Mouse (Mus musculus) v-Abl transformed pro-B cells (cell line): Measurements from ENCODE around the gene C77080.

Experiments
- in situ Hi-C, 2 experiments: fragments of 400-800 bp; cut with MboI; formaldehyde crosslinking; loops; one replicate each; pipeline ENCODE4 v1.15.1; 2025; ENCODE audit not compliant: unreplicated experiment in 2 of 2

C77080 gene

DNA sequence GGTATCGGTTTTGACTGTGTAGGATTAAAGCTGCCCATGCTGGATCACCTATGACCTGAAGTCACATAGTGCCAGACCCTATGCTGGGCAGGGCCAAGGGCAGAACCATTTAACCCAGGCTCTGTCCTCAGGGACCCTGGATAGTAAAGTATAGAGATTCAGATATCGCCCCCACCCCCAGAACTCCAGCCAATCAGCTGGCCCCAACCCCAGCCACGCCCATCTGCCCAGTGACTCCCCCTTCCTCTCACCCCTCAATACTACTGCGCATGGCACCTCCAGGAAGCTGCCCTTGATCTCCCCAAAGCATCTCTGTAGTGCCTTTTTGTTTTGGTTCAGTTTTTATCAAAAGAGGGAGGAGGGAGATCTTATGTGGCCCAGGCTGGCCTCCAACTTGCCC is 18.4 kb downstream of the C77080 start:
- in situ Hi-C loops, result no loop called here

DNA sequence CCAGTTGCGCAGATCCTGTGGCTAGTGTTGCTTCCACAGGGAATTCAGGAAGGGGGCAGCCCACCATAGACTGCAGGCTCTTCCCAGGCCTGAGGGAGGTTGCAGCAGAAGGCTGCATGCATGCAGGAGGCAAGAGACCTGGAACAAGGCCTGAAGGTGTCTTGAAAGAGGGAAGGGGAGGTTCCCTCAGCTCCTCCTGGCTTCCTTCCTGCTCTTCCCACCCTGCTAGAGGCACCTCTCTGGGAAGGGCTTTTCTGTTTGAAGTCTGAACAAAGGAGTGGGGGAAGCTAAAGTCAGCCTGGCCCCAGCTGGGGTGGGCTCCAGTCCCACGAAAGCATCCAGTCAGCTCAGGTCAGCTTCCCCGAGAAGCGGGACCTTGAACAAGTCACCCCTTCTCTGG is 18.9 kb downstream of the C77080 start:
- in situ Hi-C loops, result no loop called here

DNA sequence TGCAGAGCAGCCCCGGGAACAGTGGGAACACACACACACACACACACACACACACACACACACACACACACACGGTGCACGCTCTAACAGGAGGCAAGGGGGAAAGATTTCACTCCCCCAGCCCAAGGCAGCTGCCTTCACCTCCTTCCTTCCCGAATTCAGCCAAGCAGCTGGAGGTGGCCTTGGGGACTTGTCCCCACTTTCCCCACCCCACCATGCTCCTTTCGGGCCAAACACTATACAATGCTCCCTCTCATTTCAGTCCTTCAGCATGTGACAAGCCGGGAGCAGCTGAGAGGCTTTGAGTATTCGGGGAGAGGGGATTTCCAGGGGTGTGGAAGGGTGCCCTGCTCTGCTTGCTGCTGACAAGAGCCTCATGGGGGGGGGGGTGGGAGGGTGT is 19.3 kb downstream of the C77080 start:
- in situ Hi-C loops, result no loop called here

DNA sequence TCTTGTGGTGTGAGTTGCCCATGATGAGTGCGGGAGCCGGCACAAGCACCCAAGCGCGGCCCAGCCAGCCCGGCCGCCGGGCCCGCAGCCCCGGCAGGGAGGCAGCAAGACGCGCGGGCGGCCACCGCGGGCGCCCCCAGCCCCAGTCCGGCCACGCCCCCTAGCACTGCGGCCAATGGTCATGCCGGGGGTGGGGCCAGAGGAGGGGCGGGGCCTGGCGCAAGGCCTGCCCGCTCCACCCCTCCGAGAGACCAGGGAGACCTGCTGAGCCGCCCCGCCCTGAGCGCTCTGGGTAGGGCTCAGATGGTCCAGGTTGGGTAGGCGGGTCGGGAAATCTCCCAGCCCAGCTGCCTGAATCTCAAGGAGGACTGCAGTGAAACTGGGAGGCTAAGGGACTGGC is 22.1 kb downstream of the C77080 start:
- in situ Hi-C loops, result no loop called here

DNA sequence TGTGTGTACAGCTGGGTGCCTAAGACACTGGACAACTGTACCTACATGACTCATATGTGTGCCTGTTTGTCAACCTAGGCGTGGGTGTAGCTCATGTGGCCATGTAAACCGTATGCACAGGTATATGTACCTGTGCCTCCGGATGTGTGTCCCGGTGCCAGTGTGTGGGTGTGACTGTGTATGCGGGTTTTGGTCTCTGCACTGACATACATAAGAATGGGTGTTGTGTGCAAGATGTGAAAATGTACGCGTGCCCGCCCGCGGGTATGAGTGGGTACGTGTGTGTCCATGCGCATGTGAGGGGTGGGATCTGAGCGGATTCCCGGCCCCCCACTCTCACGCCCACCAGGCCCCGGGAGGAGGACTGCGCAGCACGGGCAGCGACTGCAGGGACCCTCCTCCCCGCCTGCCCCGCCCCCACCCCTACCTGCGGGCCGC is 22.6 kb downstream of the C77080 start:
- in situ Hi-C loops, result no loop called here

DNA sequence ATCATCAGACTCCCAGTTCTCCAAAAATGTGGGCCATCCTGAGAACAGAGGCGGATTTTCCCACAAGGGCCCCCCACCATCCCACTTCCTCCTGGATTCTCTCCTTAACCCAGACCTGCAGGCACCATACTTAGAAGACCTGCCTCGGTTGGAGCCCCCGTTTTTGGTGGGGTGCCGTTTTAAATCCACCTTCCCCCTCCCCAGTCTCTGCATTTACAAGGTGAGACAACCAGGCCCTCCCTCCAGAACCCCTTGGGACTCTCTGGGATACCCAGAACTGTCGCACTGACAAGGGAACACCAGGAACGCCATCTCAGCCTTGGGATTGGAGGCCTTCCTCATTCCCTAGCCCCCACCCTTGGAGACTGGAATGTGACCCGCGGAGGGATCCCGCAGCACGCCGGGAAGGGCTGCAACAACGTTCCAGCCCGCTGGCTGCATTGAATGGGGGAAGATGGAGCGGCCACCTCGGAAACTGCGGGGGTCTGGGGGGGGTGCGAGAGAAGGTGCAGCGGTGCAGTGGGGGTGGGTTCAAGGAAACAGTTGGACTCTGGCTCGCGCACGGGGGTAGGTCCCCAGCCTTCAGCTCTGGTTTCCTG is 23.3 kb downstream of the C77080 start:
- in situ Hi-C loops, result no loop called here

DNA sequence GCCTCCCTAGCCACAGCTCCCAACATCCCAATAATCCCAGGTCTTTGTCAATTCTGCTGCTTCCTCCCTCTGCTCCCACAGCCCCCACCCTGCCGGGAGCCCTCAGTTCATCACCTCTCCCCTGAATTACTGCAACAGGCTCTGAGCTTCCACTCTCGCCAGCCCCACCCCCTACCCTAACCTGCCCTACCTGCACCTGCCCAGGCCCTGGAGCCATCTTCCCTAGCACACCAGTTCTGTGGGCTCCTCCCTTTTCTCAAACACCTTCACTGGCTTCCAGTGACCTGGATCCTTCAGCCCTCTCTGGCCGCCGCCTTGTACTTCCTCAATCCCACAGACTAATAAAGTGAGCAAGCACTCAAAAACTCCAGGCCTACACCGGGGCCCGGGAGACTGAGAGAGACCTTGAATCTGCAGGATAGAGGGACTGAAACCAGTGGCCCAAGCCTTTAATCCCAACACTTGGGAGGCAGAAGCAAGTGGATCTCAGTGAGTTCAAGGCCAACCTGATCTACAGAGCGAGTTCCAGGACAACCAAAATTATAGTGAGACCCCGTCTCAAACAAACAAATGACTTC is 24.9 kb downstream of the C77080 start:
- in situ Hi-C loops, result no loop called here

DNA sequence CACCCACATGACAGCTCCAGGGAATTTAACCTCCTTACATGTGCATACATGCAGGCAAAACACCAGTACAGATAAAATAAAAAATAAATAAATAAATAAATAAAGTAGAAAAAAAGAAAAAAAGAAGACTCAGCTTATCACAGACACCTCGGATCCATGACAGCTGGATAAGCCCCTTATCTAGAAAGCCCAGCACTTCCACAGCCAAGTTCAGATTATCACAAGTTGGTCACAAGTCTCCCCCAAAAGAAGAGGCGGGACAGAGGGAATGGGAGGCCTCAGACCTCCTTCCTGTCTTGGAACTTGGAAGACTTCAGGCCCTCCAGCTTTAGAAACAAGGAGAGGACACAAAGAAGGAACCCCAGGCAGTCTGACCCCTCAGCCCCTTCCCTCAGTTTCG is 26.1 kb downstream of the C77080 start:
- in situ Hi-C loops, result no loop called here

DNA sequence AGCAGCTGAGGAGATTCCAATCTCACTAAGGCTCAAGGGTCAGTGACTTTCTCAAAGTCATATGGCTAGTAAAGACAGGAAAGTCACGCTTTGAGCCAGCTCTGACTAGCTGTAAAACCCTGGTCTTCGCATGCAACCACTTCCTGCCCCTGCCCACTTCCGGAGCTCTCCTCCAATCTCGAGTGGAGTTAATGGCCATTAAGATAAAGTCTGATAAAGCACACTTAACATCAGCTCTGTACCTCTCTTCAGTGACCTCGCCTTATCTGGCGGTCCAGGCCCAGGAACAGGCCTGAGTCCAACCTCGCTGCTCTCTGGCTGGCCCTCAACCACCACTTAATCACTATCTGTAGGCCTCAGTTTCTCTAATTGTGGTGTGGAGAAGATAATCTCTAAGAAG is 26.7 kb downstream of the C77080 start:
- in situ Hi-C loops, result no loop called here

DNA sequence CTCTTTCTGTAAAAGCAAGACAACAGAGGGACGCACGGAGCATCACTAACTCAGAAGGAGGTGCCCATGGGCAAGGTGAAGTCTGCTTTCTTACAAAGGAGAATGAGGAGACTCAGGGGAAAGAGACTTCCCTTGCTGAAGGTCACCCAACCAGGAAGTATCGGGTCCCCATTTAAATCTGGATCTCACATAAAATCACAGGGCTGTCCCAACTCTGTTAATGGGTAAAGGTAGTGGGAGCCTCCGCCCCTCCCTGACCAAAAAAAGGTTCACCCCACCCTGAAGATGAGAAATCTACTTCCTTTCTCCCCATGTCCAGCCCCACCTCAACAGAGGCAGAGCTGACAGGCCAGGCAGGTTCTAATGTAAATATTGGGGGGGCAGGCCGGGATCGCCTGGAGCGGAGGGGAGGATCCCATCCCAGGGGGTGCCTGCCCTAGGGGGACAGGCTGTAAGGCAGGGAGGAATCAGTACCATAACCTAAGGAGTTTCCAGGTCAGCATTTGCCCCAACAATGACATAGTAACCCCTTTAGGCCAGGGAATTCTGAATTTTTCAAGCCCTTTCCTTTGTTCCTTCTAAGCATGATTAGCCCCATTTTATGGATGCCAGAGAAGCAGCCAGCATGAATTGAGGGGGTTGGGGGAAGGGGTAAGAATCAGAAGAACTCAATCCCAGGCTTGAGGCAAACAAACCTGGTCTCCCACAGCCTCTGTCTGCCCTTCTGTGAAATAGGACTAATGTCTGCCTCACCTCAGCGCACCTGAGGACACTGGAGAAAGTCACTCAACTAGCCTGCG is 28.4 kb downstream of the C77080 start:
- in situ Hi-C loops, result no loop called here

DNA sequence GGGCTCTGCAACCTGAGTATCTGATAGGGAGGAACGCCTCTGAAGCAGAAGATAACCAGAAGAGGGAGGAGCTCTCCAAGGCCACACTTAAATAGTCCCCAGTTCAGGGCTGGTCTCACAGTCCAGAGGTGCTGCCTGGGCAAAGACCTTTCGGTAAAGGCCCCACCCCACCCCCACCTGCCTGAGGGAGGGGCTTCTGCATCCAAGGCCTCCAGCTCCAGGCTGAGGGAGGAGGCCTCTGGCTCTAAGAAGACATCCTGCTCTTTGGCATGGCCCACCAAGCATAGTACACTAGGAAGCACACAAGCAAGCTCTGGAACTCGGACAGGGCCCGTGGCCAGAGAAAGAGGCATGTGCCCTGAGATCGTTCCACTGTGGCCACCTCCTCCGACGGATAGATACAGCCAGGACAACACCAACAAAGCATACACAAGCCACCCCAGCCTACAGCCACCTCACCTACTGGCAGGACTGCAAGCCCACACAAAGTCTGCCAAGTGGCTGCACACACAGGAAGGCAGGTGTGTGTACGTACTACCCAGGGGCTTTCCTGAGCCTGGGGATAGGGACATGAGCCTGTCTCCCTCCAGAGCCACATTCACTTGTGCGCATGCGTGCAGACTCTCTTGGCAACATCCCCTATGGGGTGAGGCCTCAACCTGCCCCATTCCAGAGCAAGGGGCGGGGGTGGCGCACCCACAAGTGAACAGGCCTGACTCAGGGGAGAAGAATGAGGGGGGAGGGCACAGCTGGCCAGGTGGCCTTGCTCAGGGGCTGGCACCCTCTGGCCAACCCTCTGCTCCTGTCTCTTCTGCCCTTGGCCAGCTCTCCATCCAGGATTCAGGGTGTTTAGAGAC is 29.4 kb downstream of the C77080 start:
- in situ Hi-C loops, result no loop called here

DNA sequence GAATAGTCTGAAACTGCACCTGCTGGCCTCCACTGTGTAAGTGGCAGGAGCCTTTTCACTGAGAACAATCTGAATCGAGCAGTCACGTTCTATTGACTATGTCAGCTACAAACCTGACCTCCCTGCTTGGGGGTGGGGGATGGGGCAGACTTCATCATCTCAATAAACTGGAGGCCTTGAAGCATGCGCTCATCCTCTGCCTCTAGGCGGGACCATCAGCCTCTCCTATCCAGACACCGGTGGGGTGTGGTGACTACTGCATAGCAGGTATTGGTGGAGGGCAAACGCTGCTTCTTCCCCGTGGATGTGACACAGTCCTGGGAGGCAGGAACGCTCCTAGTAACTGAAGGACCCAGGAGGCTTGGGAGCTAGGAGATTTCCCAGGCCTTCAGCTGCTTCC is 30.3 kb downstream of the C77080 start:
- in situ Hi-C loops, result no loop called here

DNA sequence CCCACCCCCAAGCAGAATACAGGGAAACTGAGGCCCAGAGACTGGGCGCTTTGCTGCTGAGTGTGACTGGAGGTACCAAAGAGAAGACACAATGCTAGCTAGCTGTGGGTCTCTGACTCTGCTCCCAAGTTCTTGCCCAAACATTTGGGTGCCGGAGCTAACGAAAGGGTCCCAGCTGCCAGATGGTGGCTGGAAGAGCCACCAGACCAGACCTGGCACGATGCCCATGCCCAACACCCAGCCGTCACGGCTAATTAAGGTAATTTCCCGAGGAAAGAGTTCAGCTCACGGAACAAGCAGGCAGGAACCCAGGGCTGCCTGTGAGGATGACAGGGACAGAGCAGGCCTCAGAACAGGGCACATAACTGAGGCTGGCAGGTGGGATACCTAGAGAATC is 33.2 kb downstream of the C77080 start:
- in situ Hi-C loops, result no loop called here

DNA sequence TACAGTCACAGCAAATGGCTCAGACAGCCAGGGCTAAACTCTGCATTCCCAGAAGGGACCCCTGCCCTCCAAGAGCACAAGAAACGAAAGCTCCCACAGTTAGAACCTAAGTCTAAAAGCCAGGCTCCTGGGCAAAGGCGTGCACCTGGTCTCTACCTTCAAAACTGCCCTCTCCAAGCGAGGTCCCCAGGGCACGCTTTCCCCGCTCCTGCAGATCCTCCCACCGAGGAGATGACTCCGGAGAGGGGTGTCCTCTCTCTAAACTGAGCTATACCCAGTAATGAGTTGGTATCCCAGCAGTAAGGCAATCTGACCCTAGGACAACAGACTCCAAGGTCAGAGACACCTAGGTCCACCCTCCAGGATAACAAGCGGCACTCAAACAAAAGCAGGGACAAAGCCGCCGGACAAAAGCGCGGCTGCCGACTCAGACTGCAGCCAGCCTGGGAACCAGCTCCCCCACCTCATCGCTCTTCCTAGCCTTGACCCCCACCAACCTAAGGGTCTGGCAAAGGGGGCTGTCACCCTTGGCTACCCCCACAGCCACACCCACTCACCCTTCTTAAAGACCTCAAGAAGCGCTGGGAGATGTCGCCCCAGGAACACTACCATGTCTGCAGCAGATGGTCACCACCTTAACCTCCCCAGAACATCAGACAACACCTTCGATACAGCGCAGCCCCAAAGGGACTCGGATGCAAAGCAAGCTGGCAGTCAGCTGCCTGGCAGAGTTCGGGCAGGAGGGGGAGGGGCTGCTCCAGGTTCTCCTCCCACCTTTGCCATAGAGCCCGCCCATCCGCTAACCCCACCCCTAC is 33.8 kb downstream of the C77080 start:
- in situ Hi-C loops, result no loop called here

DNA sequence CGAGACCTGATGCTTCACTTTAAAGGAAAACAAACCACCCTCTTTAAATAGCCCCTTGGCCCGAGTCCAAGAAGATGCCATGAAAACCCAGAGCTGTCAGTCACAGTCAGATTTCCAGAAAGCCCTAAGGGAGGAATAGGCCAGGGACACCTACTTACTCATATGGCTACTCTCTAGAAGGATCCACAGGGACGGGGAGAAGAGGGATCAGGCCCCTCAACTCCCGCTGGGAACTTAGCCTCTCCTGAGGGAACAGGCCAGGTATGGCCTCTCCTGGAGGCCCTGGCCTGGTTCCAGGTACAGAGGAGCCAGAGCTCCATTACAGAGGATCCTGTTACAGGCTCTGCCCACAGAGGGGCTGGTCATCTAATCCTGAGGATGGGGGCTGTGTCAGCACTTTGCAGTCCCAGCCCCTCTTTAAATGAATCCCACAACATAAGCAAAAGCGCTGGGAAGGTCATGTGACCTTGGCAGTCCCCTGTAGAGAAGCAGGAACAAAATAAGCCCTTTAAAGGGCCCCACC is 34.7 kb downstream of the C77080 start:
- in situ Hi-C loops, result no loop called here

DNA sequence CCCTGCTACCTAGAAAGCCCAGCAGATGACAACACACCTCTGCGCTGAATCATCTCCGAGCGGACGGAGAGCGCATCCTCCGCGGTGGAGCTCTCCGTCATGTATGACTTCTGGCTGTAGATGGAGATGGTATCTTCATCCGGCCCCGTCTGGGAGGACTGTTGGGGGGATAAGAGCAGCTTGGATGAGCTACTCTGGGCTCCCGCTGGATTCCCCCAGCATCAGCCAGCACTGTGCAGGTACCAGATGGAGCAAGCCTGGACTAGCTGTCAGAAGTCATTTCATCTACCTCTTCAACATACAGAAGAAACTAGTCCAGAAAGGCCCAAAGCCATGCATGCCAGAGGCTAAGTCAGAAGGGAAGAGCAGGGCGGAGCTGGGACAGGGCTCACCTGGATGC is 35.9 kb downstream of the C77080 start:
- in situ Hi-C loops, result no loop called here

DNA sequence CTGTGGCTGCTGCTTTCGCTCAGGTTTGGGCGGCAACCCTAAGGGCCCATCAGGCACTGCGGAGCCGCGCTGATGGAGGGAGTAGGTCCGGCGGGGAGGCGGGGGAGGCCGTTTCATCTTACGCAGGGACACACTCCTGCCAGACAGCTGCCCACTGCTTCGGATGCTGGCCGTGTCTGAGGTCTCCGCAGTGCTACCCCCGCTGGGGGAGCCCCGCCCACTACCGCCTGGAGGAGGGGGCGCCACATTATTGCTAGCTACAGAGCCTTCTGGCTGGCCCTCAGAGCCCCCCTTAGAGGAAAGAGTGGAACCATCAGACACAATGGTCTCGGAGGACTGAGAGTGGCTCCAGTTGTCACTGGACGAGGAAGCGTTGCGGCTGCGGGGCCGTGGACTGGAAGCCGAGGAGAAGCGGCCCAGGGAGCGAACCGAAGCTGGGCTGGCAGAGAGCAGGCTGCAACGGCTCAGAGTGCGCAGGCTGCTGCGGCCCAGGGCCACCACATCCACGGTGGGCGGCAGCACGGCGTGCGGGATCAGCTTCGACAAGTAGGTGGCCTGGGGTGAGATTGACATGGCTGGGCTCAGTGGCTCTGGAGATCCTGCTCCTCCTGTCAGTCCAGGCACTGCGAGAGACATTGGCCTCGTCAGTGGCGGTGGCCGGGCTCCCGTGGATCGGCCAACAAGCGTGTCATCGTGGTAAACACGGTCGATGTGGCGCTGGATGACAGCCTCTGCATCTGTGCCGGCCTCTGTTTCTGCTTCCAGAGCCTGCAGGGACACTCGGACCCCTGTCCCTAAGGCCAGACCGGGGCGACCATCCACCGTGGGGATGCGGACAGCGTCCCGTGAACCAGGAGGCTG is 37.6 kb downstream of the C77080 start:
- in situ Hi-C loops, result no loop called here

DNA sequence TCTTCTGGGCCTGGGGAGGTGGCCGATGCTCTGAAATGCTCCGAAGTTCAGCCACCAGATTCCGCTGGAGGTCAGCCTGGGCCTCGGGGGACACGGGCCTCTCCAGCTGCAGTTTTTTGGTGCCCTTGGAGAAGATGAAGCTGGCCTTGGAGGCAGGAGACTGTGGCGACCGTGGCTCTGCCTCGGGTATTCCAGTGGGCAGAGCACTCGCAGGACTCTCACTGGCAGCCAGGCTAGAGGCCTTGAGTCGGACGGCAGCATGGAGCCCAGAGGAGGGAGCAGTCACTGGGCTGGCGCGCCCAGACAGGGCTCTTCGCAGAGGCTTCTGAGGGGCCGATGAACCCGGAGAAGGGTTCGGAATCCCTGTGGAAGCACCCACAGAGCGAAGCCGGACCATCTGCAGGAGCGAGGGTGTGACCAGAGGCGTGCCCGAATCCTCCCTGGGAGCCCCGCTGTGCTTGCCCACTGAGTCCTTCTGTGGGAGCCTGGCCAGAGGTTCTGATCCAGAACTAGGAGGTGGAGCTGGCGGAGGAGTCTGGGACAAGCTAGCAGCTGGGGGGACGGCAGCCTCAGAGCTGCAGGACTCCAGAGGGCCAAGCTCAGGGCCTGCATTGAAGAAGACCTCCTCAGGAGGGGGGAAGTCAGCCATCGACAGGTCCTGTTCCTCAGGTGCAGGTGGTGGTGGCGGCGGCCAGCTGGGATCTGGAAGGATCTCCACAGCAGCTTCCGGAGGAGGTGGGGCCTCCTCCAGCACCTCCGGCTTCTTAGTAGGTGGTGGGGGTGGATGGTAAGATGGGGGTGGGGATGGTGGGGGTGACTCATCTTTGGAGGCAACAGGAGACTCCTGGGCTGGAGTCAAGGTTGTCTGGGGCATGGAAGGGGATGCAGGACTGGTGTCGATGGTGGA is 38.9 kb downstream of the C77080 start:
- in situ Hi-C loops, result no loop called here
